In the genomic region with DNA sequence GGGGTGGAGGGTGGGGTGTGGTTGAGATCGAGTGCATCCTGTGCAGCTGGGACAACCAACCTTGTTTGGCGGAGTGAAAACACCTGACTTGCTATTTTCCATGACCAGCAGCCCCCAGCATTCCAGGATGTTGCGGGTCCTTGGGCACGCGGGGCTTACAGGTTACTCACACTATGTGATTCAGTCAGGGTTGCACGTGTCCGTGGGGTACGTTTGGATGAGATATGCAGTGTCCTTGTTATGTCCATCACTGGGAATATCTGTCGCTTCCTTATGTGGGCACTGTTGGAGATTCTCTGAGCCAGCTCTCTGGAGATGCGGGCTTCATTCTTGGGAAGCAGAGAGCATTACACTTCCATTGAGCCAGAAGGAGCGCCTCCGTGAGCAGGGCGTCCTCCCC, we compare ENCODE assay signal across 18 mouse cellular contexts. TPM values are rescaled to one million over a fixed set of nuclear protein-coding genes. Genes with fewer than 3 reads are reported as not detected.
"Had no signal": no experiment of that assay in that cellular context is flagged by ENCODE, and none has a peak within 500 bp of the region (broad histone marks: within the 10 kb centered on the region; RNA-seq: fewer than 3 reads in every experiment).

No protein-coding gene starts in this region.

- H3K4me1 ChIP-seq: kidney, embryonic 15.5 days had no signal

- H3K4me2 ChIP-seq: kidney, embryonic 15.5 days; midbrain, embryonic 11.5 days; neural tube, embryonic 12.5 days; neural tube, embryonic 15.5 days had no signal

- H3K27ac ChIP-seq: kidney, embryonic 15.5 days; left cerebral cortex, adult 2 months; neural tube, embryonic 12.5 days; neural tube, embryonic 15.5 days had no signal

- DNase-seq: kidney, adult 8-10 months; kidney, postnatal 10 days; kidney, postnatal 36 days; layer of hippocampus, postnatal 36 days; lung, adult 2 months; lung, postnatal 14 days; lung, postnatal 4 days; midbrain, embryonic 14.5 days; retina, postnatal 1 day; thymus, adult 18-20 months; thymus, postnatal 36 days had no signal

- H3K4me3 ChIP-seq: kidney, embryonic 15.5 days; left cerebral cortex, adult 2 months; neural tube, embryonic 12.5 days; neural tube, embryonic 15.5 days had no signal

- H3K9ac ChIP-seq: kidney, embryonic 15.5 days; liver, embryonic 14.5 days; neural tube, embryonic 12.5 days; neural tube, embryonic 15.5 days had no signal

- H3K36me3 ChIP-seq: kidney, embryonic 15.5 days; neural tube, embryonic 12.5 days; neural tube, embryonic 15.5 days had no signal

- H3K9me3 ChIP-seq: kidney, embryonic 15.5 days; neural tube, embryonic 12.5 days; neural tube, embryonic 15.5 days had no signal

- H3K27me3 ChIP-seq: kidney, embryonic 15.5 days; neural tube, embryonic 12.5 days; neural tube, embryonic 15.5 days had no signal

RNA-seq across cellular contexts. Expression of a gene that starts 20.0 kb away (rescaled TPM):
- total RNA-seq: megakaryocyte progenitor cell, adult 5-6 weeks had no signal
